Mouse (Mus musculus) lung, postnatal 4 days (tissue): ENCODE measurements around the gene Inafm2.
A peak's percentile ranks its signal among the peaks of the same experiment; 100 is the strongest.

Experiments used
- DNase-seq, 2 experiments: peaks; one replicate each; pipeline ENCODE4 v3.0.0; 2021

Gene Inafm2

DNA sequence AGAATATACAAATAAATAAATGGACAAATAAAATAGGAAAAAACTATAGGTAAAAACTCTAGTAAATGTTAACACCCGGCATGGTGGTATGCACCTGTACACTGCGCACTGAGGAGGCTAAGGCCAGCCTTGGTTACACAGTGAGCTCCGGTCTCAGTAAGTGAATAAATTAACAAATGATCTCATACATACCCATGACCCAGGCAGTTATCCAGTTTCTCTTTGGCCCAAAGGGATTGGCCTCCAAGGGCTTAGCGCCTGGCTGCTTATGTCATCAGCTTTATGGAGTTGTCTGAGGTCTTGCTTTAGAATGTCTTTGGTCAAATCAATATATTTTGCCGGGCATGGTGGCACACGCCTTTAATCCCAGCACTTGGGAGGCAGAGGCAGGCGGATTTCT lies 38.1 kb downstream of the Inafm2 start:
- no peak for DNase-seq

DNA sequence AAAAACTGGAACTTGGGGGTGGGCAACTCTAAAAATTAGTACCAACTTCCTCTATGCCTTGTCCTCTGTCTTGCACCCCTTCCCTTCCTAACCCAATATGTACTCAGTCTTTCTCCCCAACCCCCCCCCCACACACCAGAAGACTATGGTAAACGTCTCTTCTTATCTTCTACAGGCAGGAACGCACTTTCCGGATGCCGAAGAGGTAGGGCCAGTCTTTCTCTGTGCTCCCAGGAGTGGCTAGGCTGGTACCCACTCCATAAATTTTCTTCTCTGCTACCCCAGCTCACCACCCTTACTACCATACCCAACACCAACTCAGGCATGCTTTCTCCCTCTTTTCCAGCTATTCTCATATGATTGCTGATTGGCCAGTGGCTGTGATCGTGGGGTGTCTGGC lies 41.0 kb downstream of the Inafm2 start:
- no peak for DNase-seq

DNA sequence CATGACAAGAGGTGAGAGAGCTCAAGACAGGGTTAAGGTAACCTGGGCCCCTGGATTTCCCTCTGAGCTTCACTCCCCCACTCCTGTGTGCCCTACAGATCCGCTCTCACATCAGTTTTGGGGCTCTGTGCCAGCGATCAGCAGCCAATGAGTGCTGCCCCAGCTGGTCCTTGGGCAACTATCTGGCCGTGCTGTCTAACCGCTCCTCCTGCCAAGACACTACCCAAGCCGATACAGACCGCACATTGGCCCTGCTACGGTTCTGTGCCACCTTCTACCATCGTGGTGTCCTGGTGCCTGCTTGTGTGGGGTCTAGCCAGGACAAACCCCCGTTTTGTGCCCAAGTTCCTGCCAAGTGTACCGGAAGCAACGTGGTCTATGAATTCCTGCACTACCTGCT lies 43.9 kb downstream of the Inafm2 start:
- no peak for DNase-seq

DNA sequence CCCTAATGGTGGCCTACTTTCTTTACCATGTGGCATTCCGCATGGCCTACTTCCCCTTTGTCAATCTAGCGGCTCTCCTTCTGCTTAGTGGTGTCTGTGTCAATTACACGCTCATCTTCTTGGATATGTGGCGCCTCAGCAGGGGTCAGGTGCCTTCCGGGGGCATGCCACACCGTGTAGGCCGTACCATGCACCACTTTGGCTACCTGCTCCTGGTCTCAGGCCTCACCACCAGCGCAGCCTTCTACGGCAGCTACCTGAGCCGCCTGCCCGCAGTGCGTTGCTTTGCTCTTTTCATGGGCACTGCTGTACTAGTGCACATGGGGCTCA lies 44.6 kb downstream of the Inafm2 start:
- no peak for DNase-seq

DNA sequence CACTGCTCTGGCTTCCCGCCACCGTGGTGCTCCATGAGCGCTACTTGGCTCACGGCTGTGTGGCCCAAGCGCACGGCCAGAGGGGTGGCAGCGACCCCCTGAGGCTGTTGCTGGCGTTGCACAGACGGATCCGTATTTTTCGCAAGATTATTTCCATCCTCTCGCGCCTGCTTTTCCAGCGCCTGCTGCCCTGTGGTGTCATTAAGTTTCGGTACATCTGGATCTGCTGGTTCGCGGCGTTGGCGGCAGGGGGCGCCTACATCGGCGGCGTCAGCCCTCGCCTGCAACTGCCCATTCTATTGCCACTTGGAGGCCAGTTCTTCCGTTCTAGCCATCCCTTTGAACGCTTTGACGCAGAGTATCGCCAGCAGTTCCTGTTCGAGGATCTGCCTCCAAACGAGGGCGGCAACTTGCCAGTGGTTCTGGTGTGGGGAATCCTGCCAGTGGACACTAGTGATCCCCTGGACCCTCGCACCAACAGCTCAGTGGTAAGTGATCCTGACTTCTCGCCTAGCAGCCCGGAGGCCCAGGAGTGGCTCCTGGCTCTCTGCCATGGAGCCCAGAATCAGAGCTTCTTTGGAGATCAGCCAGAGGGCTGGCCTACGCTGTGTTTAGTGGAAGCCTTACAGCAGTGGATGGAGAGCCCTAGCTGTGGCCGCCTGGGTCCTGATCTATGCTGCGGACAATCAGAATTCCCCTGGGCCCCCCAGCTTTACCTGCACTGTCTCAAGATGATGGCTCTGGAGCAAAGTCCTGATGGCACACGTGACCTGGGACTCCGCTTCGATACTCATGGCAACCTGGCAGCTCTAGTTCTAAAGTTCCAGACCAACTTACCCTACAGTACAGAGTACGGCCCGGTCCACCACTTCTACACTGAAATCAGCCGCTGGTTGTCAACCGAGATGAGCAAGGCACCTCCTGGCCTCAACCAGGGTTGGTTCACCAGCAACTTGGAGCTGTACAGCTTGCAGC lies 45.3 kb downstream of the Inafm2 start:
- DNase-seq: peak; percentile 87 to 90

DNA sequence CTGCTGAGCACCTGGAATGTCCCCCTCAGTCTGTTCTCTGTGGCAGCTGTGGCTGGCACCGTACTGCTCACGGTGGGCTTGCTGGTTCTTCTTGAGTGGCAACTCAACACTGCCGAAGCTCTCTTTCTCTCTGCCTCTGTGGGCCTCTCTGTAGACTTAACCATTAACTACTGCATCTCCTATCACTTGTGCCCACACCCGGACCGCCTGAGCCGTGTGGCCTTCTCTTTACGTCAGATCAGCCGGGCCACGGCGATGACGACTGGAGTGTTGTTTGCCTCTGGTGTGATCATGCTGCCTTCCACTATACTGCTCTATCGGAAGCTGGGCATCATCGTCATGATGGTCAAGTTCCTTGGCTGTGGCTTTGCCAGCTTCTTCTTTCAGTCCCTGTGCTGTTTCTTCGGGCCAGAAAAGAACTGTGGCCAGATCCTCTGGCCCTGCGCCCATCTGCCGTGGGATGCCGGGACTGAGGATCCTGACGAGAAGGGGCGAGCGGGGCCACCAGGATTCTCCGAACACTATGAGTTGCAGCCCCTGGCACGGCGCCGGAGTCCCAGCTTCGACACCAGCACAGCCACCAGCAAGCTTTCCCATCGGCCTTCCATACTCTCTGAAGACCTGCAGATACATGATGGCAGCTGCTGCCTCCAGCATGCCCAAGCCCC lies 46.2 kb downstream of the Inafm2 start:
- DNase-seq: no peak

DNA sequence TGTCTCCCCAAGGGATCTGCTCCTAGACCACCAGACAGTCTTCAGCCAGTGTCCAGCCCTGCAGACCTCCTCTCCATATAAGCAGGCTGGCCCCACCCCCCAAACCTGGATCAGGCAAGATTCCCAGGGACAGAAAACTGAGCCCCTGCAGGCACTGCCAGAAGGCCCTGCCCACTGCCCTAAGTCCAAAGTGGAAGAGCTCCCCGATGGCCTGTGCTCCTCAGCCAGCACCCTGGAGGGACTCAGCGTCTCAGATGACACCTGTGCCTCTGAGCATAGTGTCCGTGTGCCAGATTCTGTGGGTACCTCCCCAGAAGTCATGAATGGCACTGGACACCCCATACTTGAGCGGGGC lies 46.7 kb downstream of the Inafm2 start:
- no peak for DNase-seq

DNA sequence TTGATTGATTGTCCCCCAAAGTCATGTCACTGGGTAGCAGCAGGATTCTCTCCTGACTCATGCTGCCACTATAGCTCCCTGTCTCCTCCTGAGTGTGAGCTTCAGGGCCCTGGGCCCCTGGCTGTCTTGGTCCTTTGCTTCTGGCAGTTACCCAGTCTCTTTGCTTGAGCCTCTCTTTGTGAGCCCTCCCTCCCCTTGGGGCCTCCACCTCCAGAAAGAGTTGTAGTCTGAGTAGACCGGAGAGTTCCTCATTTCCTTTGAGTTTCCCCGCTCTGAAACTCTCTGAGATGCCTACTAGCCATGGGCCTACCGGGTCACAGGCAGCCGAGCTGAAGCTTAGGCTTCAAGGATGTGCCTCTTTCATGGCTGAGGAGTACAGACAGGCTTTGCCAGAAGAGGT lies 48.1 kb downstream of the Inafm2 start:
- no peak for DNase-seq
